Mouse (Mus musculus) ES-Bruce4 (cell line): ENCODE results near the gene Gja1.

Source experiments
- CTCF ChIP-seq: IDR thresholded peaks from one replicate; pipeline ENCODE4 v1.8.1; 2011; ENCODE audit warnings: low read depth, low read length
- POLR2A ChIP-seq: IDR thresholded peaks from one replicate; pipeline ENCODE4 v1.8.1; 2011; ENCODE audit warnings: low read length; ENCODE audit not compliant: insufficient read depth

- TF ChIP-seq CTCF (no peak), POLR2A (no peak)
Observed at GRCm38 (mm10) chr10:56425016-56425798, 48.1 kb downstream of the Gja1 start.
